Mouse (Mus musculus): ENCODE results near the gene 4931408C20Rik. TPM values are rescaled to one million over a fixed set of nuclear protein-coding genes. Genes with fewer than 3 reads are reported as not detected.

Gene 4931408C20Rik
- polyA plus RNA-seq (2016; fragmentation: Nextera tagmentation; extraction: Ambion mirVana) = not detected in 2 replicates

- H3K27me3 ChIP-seq (ENCODE audit: low read depth, poor library complexity, severe bottlenecking) = no peaks in the 10 kb centered on the region
- H3K9me3 ChIP-seq (replicated peaks) = no peaks in the 10 kb centered on the region
- H3K27ac ChIP-seq (replicated peaks) = no peak within 1 kb of the TSS
- 50% methylated on average over 1 of the region's 1 CpGs for WGBS
- no peak within 1 kb of the TSS for H3K4me3 ChIP-seq
- H3K4me1 ChIP-seq = no peaks in the 10 kb centered on the region
- no peaks in the 10 kb centered on the region for H3K36me3 ChIP-seq
- peak; percentile 28 for DNase-seq (ENCODE audit: low spot score)
Observed at GRCm38 (mm10) chr1:26686842-26687760, at the start of gene 4931408C20Rik. TSS of gene 4931408C20Rik (minus strand) at chr1:26687460.

- 71% methylated on average over 1 of the region's 1 CpGs for WGBS
- DNase-seq (ENCODE audit: low spot score) = peak; percentile 25
- H3K36me3 ChIP-seq = no peaks in the 10 kb centered on the region
- H3K9me3 ChIP-seq (replicated peaks) = no peaks in the 10 kb centered on the region
- H3K27me3 ChIP-seq (ENCODE audit: low read depth, poor library complexity, severe bottlenecking) = no peaks in the 10 kb centered on the region
- H3K27ac ChIP-seq (replicated peaks) = no peak overlapping the region
- no peaks in the 10 kb centered on the region for H3K4me1 ChIP-seq
- H3K4me3 ChIP-seq = no peak overlapping the region
Observed at GRCm38 (mm10) chr1:26687926-26688325, 666 bp upstream of the 4931408C20Rik start.

- Histone ChIP-seq H3K27ac (replicated peaks) (no peak overlapping the region), H3K27me3 (ENCODE audit: low read depth, poor library complexity, severe bottlenecking) (no peaks in the 10 kb centered on the region), H3K9me3 (replicated peaks) (no peaks in the 10 kb centered on the region), H3K4me3 (no peak overlapping the region), H3K36me3 (no peaks in the 10 kb centered on the region), H3K4me1 (no peaks in the 10 kb centered on the region)
- peak; percentile 14 for DNase-seq (ENCODE audit: low spot score)
Observed at GRCm38 (mm10) chr1:26685952-26686693, 1.1 kb downstream of the 4931408C20Rik start.

DNA sequence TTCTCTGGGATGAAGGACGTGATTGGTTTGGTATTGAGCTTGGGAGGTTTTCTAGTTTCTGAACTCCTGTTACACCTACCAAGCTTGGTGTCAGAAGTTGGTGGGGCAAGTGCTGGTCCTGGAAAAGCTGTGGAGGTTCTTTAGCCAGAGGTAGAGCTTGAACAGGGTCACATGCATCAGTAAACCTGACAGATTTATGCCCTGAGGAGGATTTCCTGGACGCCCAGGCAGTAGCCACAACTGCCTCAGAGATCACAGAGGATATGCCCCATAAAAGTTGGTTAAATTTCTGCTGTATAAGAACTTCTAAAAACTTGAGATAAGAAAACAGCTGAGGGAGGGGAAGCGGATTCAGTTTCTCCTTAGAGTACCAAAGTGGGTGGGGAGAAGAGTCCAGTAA, 1.9 kb downstream of the 4931408C20Rik start:
- Histone ChIP-seq H3K27ac (replicated peaks) (no peak overlapping the region), H3K4me3 (no peak overlapping the region), H3K4me1 (no peaks in the 10 kb centered on the region), H3K27me3 (ENCODE audit: low read depth, poor library complexity, severe bottlenecking) (no peaks in the 10 kb centered on the region), H3K36me3 (no peaks in the 10 kb centered on the region), H3K9me3 (replicated peaks) (no peaks in the 10 kb centered on the region)
- DNase-seq (ENCODE audit: low spot score) = no peak
- WGBS = 83% methylated on average over 3 of the region's 3 CpGs

DNA sequence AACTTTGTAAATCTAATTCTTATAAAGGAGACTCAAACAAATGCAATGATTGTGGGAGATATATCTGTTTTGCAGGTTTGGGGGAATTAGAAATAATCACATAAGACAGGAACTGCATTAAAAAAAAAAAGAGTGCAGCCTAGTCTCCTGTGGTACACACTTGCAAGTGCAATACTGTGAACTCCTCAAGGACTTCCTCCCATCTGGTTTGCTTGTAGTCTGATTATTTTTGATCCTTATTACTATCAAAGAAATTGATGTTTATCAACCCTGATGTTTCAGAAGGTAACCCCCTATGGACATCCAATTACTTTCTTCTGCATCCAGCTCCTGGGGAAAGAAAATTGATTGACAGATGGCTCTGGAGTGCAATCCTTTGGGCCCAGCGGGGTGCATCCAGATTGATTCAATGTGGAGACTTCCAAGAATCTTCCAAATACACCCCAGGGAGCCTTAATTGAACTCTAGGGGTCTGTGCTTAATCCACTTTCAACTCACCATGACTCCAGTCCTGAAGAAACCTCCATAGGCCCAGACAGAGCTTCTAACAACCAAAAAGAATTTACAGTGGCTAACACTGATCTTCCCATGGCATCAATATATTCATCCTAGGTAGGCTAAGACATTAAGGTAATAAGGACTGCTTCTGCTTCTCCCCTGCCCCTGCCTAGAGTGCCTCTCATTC, 37.4 kb downstream of the 4931408C20Rik start:
- Histone ChIP-seq H3K4me1 (peaks cover 3% of the 10 kb centered on the region; the same call in 1 of the 2 replicates), H3K27ac (replicated peaks) (no peak overlapping the region), H3K4me3 (no peak overlapping the region), H3K9me3 (replicated peaks) (no peaks in the 10 kb centered on the region), H3K27me3 (ENCODE audit: low read depth, poor library complexity, severe bottlenecking) (no peaks in the 10 kb centered on the region), H3K36me3 (no peaks in the 10 kb centered on the region)
- DNase-seq (ENCODE audit: low spot score) = peak; percentile 14
- WGBS = 33% methylated on average over 1 of the region's 1 CpGs

DNA sequence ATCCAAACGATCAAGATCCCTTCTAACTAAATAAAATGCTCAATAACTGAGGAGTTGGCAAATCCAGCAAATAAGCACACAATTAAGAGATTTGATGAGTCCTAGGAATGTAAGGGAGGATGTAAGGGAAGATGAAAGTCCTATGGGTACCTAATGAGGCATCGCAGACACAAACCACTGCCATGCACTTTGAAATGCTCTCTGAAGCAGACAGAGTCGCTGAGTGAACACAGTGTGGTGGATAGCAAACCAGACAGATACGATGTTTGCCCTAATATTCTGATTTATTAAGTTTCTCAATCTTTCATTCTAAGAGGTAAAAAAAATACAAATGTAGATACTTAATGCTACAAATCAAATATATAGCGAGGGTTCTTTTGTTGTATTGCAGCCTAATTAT, 51.2 kb downstream of the 4931408C20Rik start:
- no peak overlapping the region for H3K27ac ChIP-seq (replicated peaks)

More for the DNA sequence above, 51.2 kb downstream of the 4931408C20Rik start:
- H3K4me3 ChIP-seq = no peak overlapping the region
- H3K27me3 ChIP-seq (ENCODE audit: low read depth, poor library complexity, severe bottlenecking) = no peaks in the 10 kb centered on the region
- no peaks in the 10 kb centered on the region for H3K9me3 ChIP-seq (replicated peaks)
- no peak for DNase-seq (ENCODE audit: low spot score)
- H3K4me1 ChIP-seq = no peaks in the 10 kb centered on the region
- WGBS = 90% methylated on average over 5 of the region's 5 CpGs
- no peaks in the 10 kb centered on the region for H3K36me3 ChIP-seq
